10 mouse cellular contexts compared by ENCODE assay signal in the genomic region with DNA sequence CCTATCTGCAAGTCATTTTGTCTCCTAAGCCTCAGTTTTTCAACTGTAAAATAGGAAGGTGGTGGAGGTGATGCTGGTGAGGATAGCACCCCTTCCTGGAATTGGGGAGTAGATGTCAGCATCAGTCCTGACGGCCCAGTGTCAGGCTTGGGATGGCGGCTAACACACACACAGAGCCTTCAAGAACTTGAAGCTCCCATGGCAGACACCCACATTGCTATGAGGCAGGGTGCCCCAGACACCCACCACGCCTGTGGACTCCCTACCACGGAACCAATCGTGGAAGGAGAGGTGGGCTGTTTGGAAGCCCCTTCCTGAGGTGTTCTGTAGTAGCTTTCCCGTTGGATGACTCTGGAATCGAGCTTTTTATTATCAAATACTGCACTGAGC. TPM values are rescaled to one million over a fixed set of nuclear protein-coding genes. Genes with fewer than 3 reads are reported as not detected.
DNase-seq lines count a peak whose midpoint lies in the region; ATAC-seq and TF ChIP-seq lines count a peak whose summit lies in the region.
"Had no signal": no experiment of that assay in that cellular context is flagged by ENCODE, and none has a peak within 500 bp of the region (broad histone marks: within the 10 kb centered on the region; RNA-seq: fewer than 3 reads in every experiment).

No protein-coding gene starts in this region.

- ATAC-seq in embryonic facial prominence, embryonic 12.5 days (ENCODE audit: insufficient number of reproducible peaks, insufficient read depth, low FRiP score, low TSS enrichment): no peak
- ATAC-seq in hindbrain, embryonic 16.5 days: peak; percentile 11; the same call in 1 of the 2 replicates
- no peak for ATAC-seq in midbrain, embryonic 14.5 days (ENCODE audit: low FRiP score, low TSS enrichment)

- H3K9me3 ChIP-seq in embryonic facial prominence, embryonic 12.5 days: no peaks in the 10 kb centered on the region
- no peaks in the 10 kb centered on the region for H3K9me3 ChIP-seq in hindbrain, embryonic 16.5 days (ENCODE audit: control insufficient read depth, low read length)
- H3K9me3 ChIP-seq in midbrain, embryonic 14.5 days (ENCODE audit: control insufficient read depth, low read length): no peaks in the 10 kb centered on the region
- H3K9me3 ChIP-seq: G1E had no signal

- peak overlapping the region; percentile 91 for H3K4me2 ChIP-seq in embryonic facial prominence, embryonic 12.5 days (replicated peaks)
- peak overlapping the region; percentile 76 for H3K4me2 ChIP-seq in hindbrain, embryonic 16.5 days (ENCODE audit: low read length)
- H3K4me2 ChIP-seq in midbrain, embryonic 14.5 days (ENCODE audit: low read length): peak overlapping the region; percentile 90

- no peak overlapping the region for H3K27ac ChIP-seq in kidney, adult 2 months (ENCODE audit: insufficient read depth, low read depth, low read length)
- peak overlapping the region; percentile 38; the same call in 1 of the 2 replicates for H3K27ac ChIP-seq in embryonic facial prominence, embryonic 12.5 days
- H3K27ac ChIP-seq in hindbrain, embryonic 16.5 days (ENCODE audit: low read depth, low read length): 0 out of 2 replicates have a peak overlapping the region, but pooled peaks have one; percentile 29
- peak overlapping the region; percentile 60 for H3K27ac ChIP-seq in midbrain, embryonic 14.5 days (replicated peaks; ENCODE audit: low read depth, low read length)

- DNase-seq in kidney, adult 2 months: no peak
- no peak for DNase-seq in kidney, postnatal 14 days
- peak; percentile 14 for DNase-seq in midbrain, embryonic 14.5 days
- no peak for DNase-seq in ovary, postnatal 36 days (ENCODE audit: low spot score)
- DNase-seq in adrenal gland, postnatal 4 days (ENCODE audit: low spot score in 2 of 2): no peak
- DNase-seq in thymus, adult 18-20 months: no peak

- H3K27me3 ChIP-seq in kidney, adult 2 months (replicated peaks; ENCODE audit: control insufficient read depth, insufficient read depth, low read length): no peaks in the 10 kb centered on the region
- no peaks in the 10 kb centered on the region for H3K27me3 ChIP-seq in embryonic facial prominence, embryonic 12.5 days
- no peaks in the 10 kb centered on the region for H3K27me3 ChIP-seq in hindbrain, embryonic 16.5 days (replicated peaks; ENCODE audit: control insufficient read depth, insufficient read depth, low read length)
- H3K27me3 ChIP-seq in midbrain, embryonic 14.5 days (ENCODE audit: control insufficient read depth, insufficient read depth, low read length): no peaks in the 10 kb centered on the region

- TF ChIP-seq POLR2A in kidney, adult 2 months (IDR thresholded peaks at IDR 0.05; ENCODE audit: low read depth, low read length): no peak

- H3K4me3 ChIP-seq in kidney, adult 2 months (ENCODE audit: insufficient read depth, low read depth, low read length): peak overlapping the region; percentile 25; the same call in 1 of the 2 replicates
- peak overlapping the region; percentile 49 for H3K4me3 ChIP-seq in embryonic facial prominence, embryonic 12.5 days
- H3K4me3 ChIP-seq in hindbrain, embryonic 16.5 days (ENCODE audit: low read length): peak overlapping the region; percentile 49
- H3K4me3 ChIP-seq in midbrain, embryonic 14.5 days (replicated peaks; ENCODE audit: low read depth, low read length): peak overlapping the region; percentile 39

- no peak for TF ChIP-seq CTCF in kidney, adult 2 months (conservative IDR thresholded peaks at IDR 0.05; ENCODE audit: insufficient read depth, insufficient read length, low read depth, low read length)

- H3K9ac ChIP-seq in embryonic facial prominence, embryonic 12.5 days: peak overlapping the region; percentile 41
- H3K9ac ChIP-seq in hindbrain, embryonic 16.5 days (ENCODE audit: low read depth, low read length): peak overlapping the region; percentile 73
- H3K9ac ChIP-seq in midbrain, embryonic 14.5 days (replicated peaks; ENCODE audit: low read length): peak overlapping the region; percentile 65

- H3K36me3 ChIP-seq in kidney, adult 2 months (ENCODE audit: control insufficient read depth, insufficient read depth, low read length): no peaks in the 10 kb centered on the region
- no peaks in the 10 kb centered on the region for H3K36me3 ChIP-seq in embryonic facial prominence, embryonic 12.5 days
- no peaks in the 10 kb centered on the region for H3K36me3 ChIP-seq in hindbrain, embryonic 16.5 days (ENCODE audit: control insufficient read depth, insufficient read depth, low read length)
- no peaks in the 10 kb centered on the region for H3K36me3 ChIP-seq in midbrain, embryonic 14.5 days (ENCODE audit: control insufficient read depth, insufficient read depth, low read length)
- H3K36me3 ChIP-seq: G1E had no signal

- WGBS in kidney, adult 2 months: 39% methylated on average over 7 of the region's 7 CpGs
- WGBS in embryonic facial prominence, embryonic 12.5 days: 27% methylated on average over 7 of the region's 7 CpGs
- WGBS in hindbrain, embryonic 16.5 days: 16% methylated on average over 7 of the region's 7 CpGs
- WGBS in midbrain, embryonic 14.5 days: 25% methylated on average over 7 of the region's 7 CpGs

- peaks cover 3% of the 10 kb centered on the region; the same call in 1 of the 2 replicates for H3K4me1 ChIP-seq in kidney, adult 2 months (ENCODE audit: control insufficient read depth, insufficient read depth, low read length)
- peaks cover 19% of the 10 kb centered on the region; the same call in 1 of the 2 replicates for H3K4me1 ChIP-seq in embryonic facial prominence, embryonic 12.5 days
- H3K4me1 ChIP-seq in hindbrain, embryonic 16.5 days (ENCODE audit: control insufficient read depth, insufficient read depth, low read depth, low read length): peaks cover 13% of the 10 kb centered on the region
- H3K4me1 ChIP-seq in midbrain, embryonic 14.5 days (ENCODE audit: control insufficient read depth, insufficient read depth, low read length): peaks cover 10% of the 10 kb centered on the region; the same call in 1 of the 2 replicates

RNA-seq across cellular contexts. Expression of gene D630003M21Rik, which starts 0.5 kb away (rescaled TPM):
- polyA plus RNA-seq in kidney, adult 2 months (2012; rRNA removed): 2.0 and 2.5 TPM in 2 replicates
- polyA plus RNA-seq in embryonic facial prominence, embryonic 12.5 days (2016; fragmentation: Nextera tagmentation; extraction: Ambion mirVana): 5.9 and 6.2 TPM in 2 replicates
- 1.9 and 2.1 TPM in 2 replicates for polyA plus RNA-seq in hindbrain, embryonic 16.5 days (2015; fragmentation: Nextera tagmentation; extraction: Ambion mirVana)
- 0.97 and 1.4 TPM in 2 replicates for polyA plus RNA-seq in midbrain, embryonic 14.5 days (2014; fragmentation: Nextera tagmentation; extraction: Ambion mirVana)
- total RNA-seq in adrenal gland, postnatal 4 days (2021): 1 to 10 TPM; 5.1 to 6.1 TPM
- total RNA-seq: hematopoietic stem cell, adult 5-6 weeks had no signal
- polyA plus RNA-seq: G1E had no signal

RNA-seq across cellular contexts. Expression of gene Bpi, which starts 28.4 kb away (rescaled TPM):
- polyA plus RNA-seq in kidney, adult 2 months (2012; rRNA removed): 0.06 and 0.07 TPM in 2 replicates
- not detected in 2 replicates for polyA plus RNA-seq in embryonic facial prominence, embryonic 12.5 days (2016; fragmentation: Nextera tagmentation; extraction: Ambion mirVana)
- not detected in 2 replicates for polyA plus RNA-seq in hindbrain, embryonic 16.5 days (2015; fragmentation: Nextera tagmentation; extraction: Ambion mirVana)
- polyA plus RNA-seq in midbrain, embryonic 14.5 days (2014; fragmentation: Nextera tagmentation; extraction: Ambion mirVana): not detected in 2 replicates
- not detected for total RNA-seq in adrenal gland, postnatal 4 days (2021)
- total RNA-seq: G1E; hematopoietic stem cell, adult 5-6 weeks had no signal
- polyA plus RNA-seq: G1E had no signal
